Mouse (Mus musculus) cerebellum, adult 2 months (tissue): ENCODE data around the gene Tgfb1i1. TPM values are rescaled to one million over a fixed set of nuclear protein-coding genes. Genes with fewer than 3 reads are reported as not detected.
A peak's percentile ranks its signal among the peaks of the same experiment; 100 is the strongest.

Experiments used
- DNase-seq, 2 experiments: peaks; one replicate each; pipeline ENCODE4 v3.0.0; 2021
- H3K27ac ChIP-seq: fragments of 200-500 bp; 2 replicates; pipeline ENCODE4 v1.5.1; 2012; ENCODE audit warnings: low read length, control low read depth, inconsistent platforms; ENCODE audit not compliant: insufficient read depth
- H3K27me3 ChIP-seq: fragments of 200-500 bp; 2 replicates; pipeline ENCODE4 v1.6.1; 2012; ENCODE audit warnings: inconsistent platforms, mild to moderate bottlenecking, low read length, moderate library complexity; ENCODE audit not compliant: control insufficient read depth, insufficient read depth
- H3K4me1 ChIP-seq: fragments of 200-500 bp; 2 replicates; pipeline ENCODE4 v1.6.1; 2011; ENCODE audit warnings: low read length; ENCODE audit not compliant: control insufficient read depth, insufficient read depth
- H3K4me3 ChIP-seq: fragments of 200-500 bp; replicated peaks from 2 replicates; pipeline ENCODE3; 2011; ENCODE audit warnings: mild to moderate bottlenecking, low read depth, low read length, control low read depth; ENCODE audit not compliant: insufficient read depth
- CTCF ChIP-seq: fragments of 200-500 bp; IDR thresholded peaks from 2 replicates; pipeline ENCODE4 v1.5.1; 2011; ENCODE audit warnings: low read depth, mild to moderate bottlenecking, control low read depth, low read length, moderate library complexity, borderline replicate concordance; ENCODE audit not compliant: insufficient read depth
- POLR2A ChIP-seq: fragments of 200-500 bp; IDR thresholded peaks from 2 replicates; pipeline ENCODE4 v1.6.1; 2011; ENCODE audit warnings: low read length, control low read depth, borderline replicate concordance; ENCODE audit not compliant: insufficient read depth
- WGBS: fragments of 180-500 bp; shearing (Covaris S2); methylation state at CpG from one replicate; pipeline ENCODE4 v1.1.7; 2018; 5-methylcytosine and 5-hydroxymethylcytosine counted together
- polyA plus RNA-seq: library from polyadenylated mRNA; depleted of rRNA; stranded (reverse); fragments of >200 nt; gene quantifications from 2 replicates; pipeline ENCODE4 v1.2.3, GENCODE M21; 2012

Gene Tgfb1i1
- polyA plus RNA-seq, 1 experiment = 10.8 TPM

DNA sequence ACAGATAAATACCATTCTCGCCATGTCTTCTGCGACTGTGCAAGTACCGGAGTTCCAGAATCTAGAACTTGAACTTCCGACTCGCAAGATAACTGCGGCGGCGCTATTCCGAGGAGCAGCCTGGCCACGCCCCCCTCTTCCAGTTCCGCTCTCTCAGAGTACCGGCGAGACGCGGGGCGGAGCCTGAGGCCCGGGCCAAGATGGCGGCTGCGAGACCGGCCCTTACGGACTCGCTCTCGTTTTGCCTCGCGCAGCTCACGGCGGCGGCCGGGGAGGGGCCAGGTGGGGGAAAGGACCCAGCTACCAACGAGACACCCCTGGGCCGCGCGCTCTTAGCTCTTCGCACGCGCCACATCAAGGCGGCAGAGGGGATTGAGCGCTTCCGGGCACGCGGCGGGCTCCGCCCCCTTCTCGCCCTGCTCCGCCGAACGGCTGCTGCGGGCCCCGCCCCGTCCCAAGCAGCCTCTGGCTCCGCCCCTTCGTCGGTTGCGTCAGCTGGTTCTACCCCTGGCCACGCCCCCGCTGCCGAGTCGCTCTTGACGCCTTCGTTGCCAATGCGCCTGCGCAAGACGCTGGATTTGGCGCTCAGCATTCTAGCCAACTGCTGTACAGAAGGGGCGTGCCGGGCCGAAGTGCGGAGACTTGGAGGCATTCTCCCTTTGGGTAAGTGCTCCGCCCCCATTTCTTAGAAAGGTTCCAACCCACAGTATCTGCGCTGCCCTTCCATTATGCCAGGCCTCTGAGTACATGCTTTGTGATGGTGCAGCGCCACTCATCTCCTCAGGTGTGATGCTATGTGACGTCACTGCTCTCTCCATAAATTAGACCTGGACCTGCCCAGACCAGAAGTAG, 8.5 kb upstream of the Tgfb1i1 start, which contains the start of gene 9130023H24Rik:
Gene 9130023H24Rik (minus strand): TSS at position 105 of the 852 bp plus-strand sequence.
- Histone ChIP-seq H3K27ac (peak within 1 kb of the TSS; percentile 96), H3K4me1 (peaks cover 11% of the 10 kb centered on the region), H3K4me3 (peak within 1 kb of the TSS; percentile 95), H3K27me3 (no peaks in the 10 kb centered on the region)
- under 1% methylated on average over 72 of the region's 72 CpGs for WGBS
- peak; percentile 99 to 100 for DNase-seq
- TF ChIP-seq POLR2A (peak; percentile 49; the same call in 1 of the 2 replicates), CTCF (0 out of 2 replicates have a peak, but pooled peaks have one; percentile 3)

DNA sequence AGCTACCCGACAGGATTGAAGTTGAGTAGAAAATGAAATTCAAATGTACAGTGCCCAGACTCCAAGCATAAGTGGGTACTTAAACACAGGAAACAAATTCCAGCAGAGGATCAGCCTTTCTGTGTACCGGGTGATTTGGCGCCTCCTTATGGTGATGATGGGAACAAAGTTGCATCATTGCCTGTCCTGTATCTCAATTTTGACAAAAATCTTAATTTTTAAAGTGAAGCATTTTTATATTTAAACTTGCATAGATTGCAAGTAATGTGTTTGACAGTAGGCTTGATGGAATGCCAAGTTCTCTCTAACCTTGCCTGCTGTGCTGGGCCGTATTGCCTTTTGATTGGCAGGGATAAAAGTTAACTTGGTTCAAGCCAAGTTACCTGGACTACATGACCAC, 7.6 kb upstream of the Tgfb1i1 start:
- no peak for TF ChIP-seq POLR2A
- no peak for TF ChIP-seq CTCF
- H3K27me3 ChIP-seq = no peaks in the 10 kb centered on the region
- H3K27ac ChIP-seq = no peak overlapping the region
- no peak overlapping the region for H3K4me3 ChIP-seq
- peaks cover 11% of the 10 kb centered on the region for H3K4me1 ChIP-seq
- 14% methylated on average over 4 of the region's 4 CpGs for WGBS
- peak in 1 of 2 experiments; percentile 15 for DNase-seq

DNA sequence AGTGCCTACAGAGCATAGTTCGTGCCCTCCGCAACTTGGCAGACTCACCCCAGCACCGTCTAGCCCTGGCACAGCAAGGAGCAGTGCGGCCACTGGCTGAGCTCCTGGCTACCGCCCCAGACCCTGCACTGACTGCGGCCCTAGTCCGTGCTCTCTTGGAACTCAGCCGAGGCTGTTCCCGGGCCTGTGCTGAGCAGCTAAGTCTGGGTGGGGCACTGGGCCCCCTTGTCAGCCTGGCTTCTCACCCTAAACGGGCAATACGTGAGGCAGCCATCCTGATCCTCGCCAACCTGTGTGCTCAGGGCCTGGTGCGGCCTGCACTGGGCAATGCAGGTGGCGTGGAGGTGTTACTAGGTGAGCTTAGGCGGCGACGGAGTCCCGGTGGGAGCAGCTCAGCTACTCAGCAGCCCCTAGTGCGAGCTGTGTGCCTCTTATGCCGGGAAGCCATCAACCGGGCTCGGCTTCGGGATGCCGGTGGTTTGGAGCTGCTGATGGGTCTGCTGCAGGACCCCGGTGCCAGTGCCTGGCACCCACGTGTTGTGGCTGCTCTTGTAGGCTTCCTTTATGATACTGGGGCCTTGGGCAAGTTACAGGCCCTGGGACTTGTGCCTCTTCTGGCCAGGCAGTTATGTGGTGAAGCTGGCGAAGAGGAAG, 6.4 kb upstream of the Tgfb1i1 start:
- 57% methylated on average over 27 of the region's 27 CpGs for WGBS
- Histone ChIP-seq H3K4me1 (peaks cover 14% of the 10 kb centered on the region), H3K27ac (no peak overlapping the region), H3K4me3 (no peak overlapping the region), H3K27me3 (no peaks in the 10 kb centered on the region)
- DNase-seq = peak; percentile 47 to 49
- TF ChIP-seq POLR2A = no peak
- TF ChIP-seq CTCF = no peak

DNA sequence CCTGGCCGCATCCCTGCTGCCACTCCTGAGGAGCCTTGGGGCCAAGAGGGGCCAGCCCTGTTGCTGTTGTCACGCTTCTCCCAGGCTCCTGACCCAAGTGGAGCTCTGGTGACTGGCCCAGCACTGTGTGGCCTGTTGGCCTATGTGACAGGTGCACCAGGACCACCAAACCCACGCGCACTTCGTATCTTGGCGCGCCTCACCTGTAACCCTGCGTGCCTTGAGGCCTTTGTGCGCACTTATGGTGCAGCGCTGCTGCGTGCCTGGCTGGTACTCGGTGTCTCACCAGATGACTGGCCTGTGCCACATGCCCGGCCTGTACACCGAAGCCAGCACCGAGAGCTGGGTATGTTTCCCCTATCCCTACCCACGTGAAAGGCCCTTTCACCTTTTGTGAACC, 4.3 kb upstream of the Tgfb1i1 start:
- WGBS = 94% methylated on average over 16 of the region's 16 CpGs
- H3K27me3 ChIP-seq = no peaks in the 10 kb centered on the region
- TF ChIP-seq POLR2A (no peak), CTCF (no peak)
- no peak overlapping the region for H3K27ac ChIP-seq
- DNase-seq = no peak
- H3K4me1 ChIP-seq = peaks cover 19% of the 10 kb centered on the region
- no peak overlapping the region for H3K4me3 ChIP-seq

DNA sequence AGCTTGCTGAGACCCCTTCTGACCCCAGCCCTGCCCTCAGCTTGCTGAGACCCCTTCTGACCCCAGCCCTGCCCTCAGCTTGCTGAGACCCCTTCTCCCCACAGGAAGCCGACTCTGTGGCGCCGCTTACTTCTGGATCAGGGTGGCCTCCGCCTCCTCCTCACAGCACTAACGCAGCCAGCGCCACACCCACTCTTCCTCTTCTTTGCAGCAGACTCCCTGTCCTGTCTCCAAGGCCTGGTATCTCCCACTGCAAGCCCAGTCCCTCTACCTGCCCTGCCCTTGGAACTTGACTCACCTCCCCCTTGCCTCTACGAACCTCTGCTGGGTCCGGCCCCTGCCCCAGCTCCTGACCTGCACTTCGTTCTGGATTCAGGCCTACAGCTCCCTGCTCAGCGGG, 2.7 kb upstream of the Tgfb1i1 start:
- no peak for DNase-seq
- Histone ChIP-seq H3K4me1 (peaks cover 19% of the 10 kb centered on the region), H3K27ac (no peak overlapping the region), H3K27me3 (no peaks in the 10 kb centered on the region), H3K4me3 (no peak overlapping the region)
- WGBS = 74% methylated on average over 10 of the region's 10 CpGs
- TF ChIP-seq POLR2A = no peak
- no peak for TF ChIP-seq CTCF

DNA sequence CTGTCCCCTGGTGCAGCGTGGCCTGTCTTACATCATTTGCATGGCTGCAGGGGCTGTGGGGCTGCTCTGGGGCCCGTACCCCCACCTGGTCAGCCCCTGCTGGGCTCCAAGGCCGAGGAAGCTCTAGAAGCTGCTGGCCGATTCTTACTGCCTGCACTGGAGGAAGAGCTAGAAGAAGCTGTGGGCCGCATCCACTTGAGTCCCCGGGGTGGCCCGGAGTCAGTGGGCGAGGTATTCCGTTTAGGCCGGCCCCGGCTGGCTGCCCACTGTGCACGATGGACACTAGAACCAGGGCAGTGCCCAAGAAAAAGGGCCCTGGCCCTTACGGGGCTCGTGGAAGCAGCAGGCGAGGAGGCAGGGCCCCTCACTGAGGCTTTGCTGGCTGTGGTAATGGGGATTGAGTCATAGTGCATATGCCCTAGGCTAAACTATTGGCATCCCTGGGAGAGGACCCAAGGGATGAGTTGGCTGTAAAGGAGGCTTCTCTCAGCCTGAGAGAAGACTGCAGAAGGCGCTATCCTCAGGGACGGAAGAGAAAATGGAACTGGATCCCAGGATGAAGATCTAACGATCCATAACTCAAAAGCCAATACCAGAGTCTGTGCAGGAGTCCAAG, 2.1 kb upstream of the Tgfb1i1 start:
- Histone ChIP-seq H3K4me1 (peaks cover 19% of the 10 kb centered on the region), H3K27ac (no peak overlapping the region), H3K4me3 (no peak overlapping the region), H3K27me3 (no peaks in the 10 kb centered on the region)
- 78% methylated on average over 18 of the region's 18 CpGs for WGBS
- no peak for DNase-seq
- TF ChIP-seq POLR2A = no peak
- no peak for TF ChIP-seq CTCF

DNA sequence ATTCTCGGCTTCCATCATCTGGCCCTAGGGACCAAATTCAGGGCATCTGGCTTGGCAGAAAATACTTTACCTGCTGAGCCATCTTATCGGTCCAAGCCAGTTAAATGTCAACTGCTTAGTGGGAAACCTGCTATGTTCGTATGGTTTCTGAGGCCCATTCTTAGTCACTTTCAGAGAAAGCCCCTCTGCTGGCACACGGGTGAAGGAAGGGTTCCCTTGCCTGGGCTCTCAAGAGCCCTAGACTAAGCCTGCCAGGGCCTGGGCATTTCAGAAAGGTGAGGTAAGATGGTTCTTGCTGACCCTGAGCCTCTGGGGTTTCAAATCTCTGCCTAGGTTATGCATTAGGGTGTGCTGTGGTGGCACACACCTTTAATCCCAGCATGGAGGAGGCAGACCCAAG, 1.1 kb upstream of the Tgfb1i1 start:
- no peak for DNase-seq
- Histone ChIP-seq H3K4me3 (no peak overlapping the region), H3K27me3 (no peaks in the 10 kb centered on the region), H3K4me1 (peaks cover 12% of the 10 kb centered on the region; the same call in 1 of the 2 replicates), H3K27ac (no peak overlapping the region)
- 17% methylated on average over 4 of the region's 4 CpGs for WGBS
- TF ChIP-seq CTCF = no peak
- TF ChIP-seq POLR2A = no peak
